Mouse (Mus musculus) midbrain, embryonic 13.5 days (tissue): ENCODE results near the gene Syt16. TPM values are rescaled to one million over a fixed set of nuclear protein-coding genes. Genes with fewer than 3 reads are reported as not detected.
A peak's percentile ranks its signal among the peaks of the same experiment; 100 is the strongest.

Source experiments
- ATAC-seq: fragments of 200-750 bp; cut with Nextera tagmentation; 2 replicates; pipeline ENCODE4 v1.8.0; 2017; ENCODE audit warnings: mild to moderate bottlenecking, moderate TSS enrichment, moderate library complexity
- H3K27ac ChIP-seq: fragments of 300-500 bp; sonication (generic); 2 replicates; pipeline ENCODE4 v1.5.1; 2015; ENCODE audit warnings: inconsistent platforms, mild to moderate bottlenecking, moderate library complexity
- H3K27me3 ChIP-seq: fragments of 300-500 bp; sonication (generic); 2 replicates; pipeline ENCODE4 v1.6.1; 2015; ENCODE audit warnings: mild to moderate bottlenecking, inconsistent platforms
- H3K36me3 ChIP-seq: fragments of 300-500 bp; sonication (generic); 2 replicates; pipeline ENCODE4 v1.6.1; 2015; ENCODE audit warnings: mild to moderate bottlenecking, inconsistent platforms
- H3K4me1 ChIP-seq: fragments of 300-500 bp; sonication (generic); replicated peaks from 2 replicates; pipeline ENCODE4 v1.6.1; 2015; ENCODE audit warnings: inconsistent platforms
- H3K4me2 ChIP-seq: fragments of 300-500 bp; sonication (generic); replicated peaks from 2 replicates; pipeline ENCODE4 v1.6.1; 2015; ENCODE audit warnings: moderate library complexity, mild to moderate bottlenecking, inconsistent platforms
- H3K4me3 ChIP-seq: fragments of 300-500 bp; sonication (generic); replicated peaks from 2 replicates; pipeline ENCODE4 v1.5.1; 2015; ENCODE audit warnings: mild to moderate bottlenecking, inconsistent platforms
- H3K9ac ChIP-seq: fragments of 300-500 bp; sonication (generic); replicated peaks from 2 replicates; pipeline ENCODE4 v1.6.1; 2015; ENCODE audit warnings: mild to moderate bottlenecking, inconsistent platforms
- H3K9me3 ChIP-seq: fragments of 300-500 bp; sonication (generic); 2 replicates; pipeline ENCODE4 v1.6.1; 2016; ENCODE audit warnings: mild to moderate bottlenecking, inconsistent platforms
- WGBS: fragments of 180-500 bp; shearing (Covaris S2); methylation state at CpG from one replicate; pipeline ENCODE4 v1.1.7; 2015; 5-methylcytosine and 5-hydroxymethylcytosine counted together
- polyA plus RNA-seq: library from polyadenylated mRNA; unstranded; fragments of >200 nt; fragmentation: Nextera tagmentation; extraction: Ambion mirVana; gene quantifications from 2 replicates; pipeline ENCODE4 v1.2.1, GENCODE M21; 2015

The Syt16 gene
- polyA plus RNA-seq, 1 experiment from 2014 or later = 45.2 TPM

DNA sequence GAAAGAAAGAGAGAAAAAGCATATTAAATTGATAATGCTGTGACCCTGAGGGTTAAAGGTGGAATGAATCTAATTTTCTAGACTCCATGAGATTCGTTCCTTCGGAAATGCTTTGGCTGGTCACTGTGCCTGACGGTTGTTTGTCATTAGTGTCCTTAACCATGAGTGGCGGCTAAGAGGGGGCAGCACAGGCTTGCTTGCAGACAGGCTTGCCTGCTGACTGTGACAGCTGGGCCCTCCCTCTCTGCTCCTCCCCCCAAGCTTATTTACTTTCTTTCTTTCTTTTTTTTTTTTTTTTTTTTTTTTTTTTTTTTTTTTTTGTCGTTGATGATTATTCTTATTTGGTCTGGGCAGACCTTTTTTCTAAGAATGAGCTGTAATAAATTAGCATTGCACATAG is 298.9 kb downstream of the Syt16 start:
- ATAC-seq = no peak
- no peak overlapping the region for H3K9ac ChIP-seq
- no peak overlapping the region for H3K27ac ChIP-seq
- 45% methylated on average over 5 of the region's 5 CpGs for WGBS
- H3K9me3 ChIP-seq = no peaks in the 10 kb centered on the region
- 0 out of 2 replicates have a peak, but pooled peaks cover 3% of the 10 kb centered on the region for H3K4me1 ChIP-seq
- no peaks in the 10 kb centered on the region for H3K36me3 ChIP-seq
- no peaks in the 10 kb centered on the region for H3K27me3 ChIP-seq
- H3K4me3 ChIP-seq = no peak overlapping the region
- H3K4me2 ChIP-seq = no peak overlapping the region

DNA sequence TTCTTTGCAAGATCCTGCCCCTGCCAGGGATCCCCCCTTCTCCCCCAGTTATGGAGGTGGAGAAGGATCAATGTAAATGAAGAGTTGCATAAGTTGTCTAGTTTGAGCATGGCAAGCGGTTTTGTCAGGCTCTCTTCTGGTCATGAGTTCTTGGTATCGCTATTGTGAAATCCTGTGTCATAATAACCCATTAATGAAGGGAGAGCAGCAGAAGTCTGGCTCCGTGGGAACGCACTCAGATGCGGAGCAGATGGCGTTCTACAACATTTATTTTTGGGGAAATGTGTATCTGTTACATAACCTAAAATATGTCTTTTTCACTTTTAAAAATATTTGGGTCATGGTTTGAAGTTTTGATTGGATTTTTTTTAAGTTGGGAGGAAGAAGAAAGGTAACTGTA is 304.1 kb downstream of the Syt16 start:
- H3K27ac ChIP-seq = no peak overlapping the region
- 89% methylated on average over 6 of the region's 6 CpGs for WGBS
- ATAC-seq = no peak
- H3K27me3 ChIP-seq = no peaks in the 10 kb centered on the region
- no peak overlapping the region for H3K4me3 ChIP-seq
- no peaks in the 10 kb centered on the region for H3K36me3 ChIP-seq
- peaks cover 4% of the 10 kb centered on the region; the same call in 1 of the 2 replicates for H3K4me1 ChIP-seq
- H3K4me2 ChIP-seq = no peak overlapping the region
- no peak overlapping the region for H3K9ac ChIP-seq
- H3K9me3 ChIP-seq = no peaks in the 10 kb centered on the region

DNA sequence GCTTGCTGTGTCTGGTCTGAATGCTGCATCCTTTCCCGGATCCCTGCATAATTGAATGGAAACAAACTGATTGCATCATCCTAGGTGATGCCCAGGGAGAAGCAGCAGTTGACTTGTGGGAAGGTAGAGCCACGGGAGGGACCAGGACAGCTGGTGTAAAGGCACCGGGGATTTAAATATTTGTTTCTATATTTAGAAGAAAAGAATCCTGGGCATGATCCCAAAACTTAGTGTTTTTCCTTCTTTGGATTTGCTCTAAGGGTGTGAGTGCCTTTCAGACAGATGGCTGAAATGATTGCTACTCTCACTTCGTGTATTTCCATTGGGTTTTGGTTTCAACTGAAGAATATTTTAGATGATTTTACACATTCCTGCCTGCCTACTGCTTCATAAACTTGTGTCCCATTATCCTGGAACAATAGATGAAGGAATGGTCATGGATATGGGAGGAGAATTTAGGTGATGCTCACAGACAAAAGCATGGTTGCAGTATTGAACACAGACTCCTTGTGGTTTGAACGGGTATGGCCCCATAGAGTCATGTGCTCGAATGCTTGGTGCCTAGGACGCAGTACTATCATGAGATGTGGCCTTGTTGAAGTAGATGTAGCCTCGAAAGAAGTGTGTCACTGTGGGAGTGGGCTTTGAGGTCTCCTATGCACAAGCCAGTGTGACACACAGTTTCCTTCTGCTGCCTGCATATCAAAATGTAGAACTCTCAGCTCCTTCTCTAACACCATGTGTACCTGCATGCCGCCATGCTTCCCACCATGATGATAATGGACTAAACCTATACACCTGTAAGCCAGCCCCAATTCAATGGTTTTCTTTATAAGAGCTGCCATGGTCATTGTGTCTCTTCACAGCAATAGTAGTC is 306.2 kb downstream of the Syt16 start:
- Histone ChIP-seq H3K4me1 (peaks cover 4% of the 10 kb centered on the region; the same call in 1 of the 2 replicates), H3K4me3 (no peak overlapping the region), H3K27ac (no peak overlapping the region), H3K36me3 (no peaks in the 10 kb centered on the region), H3K9ac (no peak overlapping the region), H3K27me3 (no peaks in the 10 kb centered on the region), H3K4me2 (no peak overlapping the region), H3K9me3 (no peaks in the 10 kb centered on the region)
- WGBS = 71% methylated on average over 9 of the region's 9 CpGs
- ATAC-seq = 0 out of 2 replicates have a peak, but pooled peaks have one; percentile 30

DNA sequence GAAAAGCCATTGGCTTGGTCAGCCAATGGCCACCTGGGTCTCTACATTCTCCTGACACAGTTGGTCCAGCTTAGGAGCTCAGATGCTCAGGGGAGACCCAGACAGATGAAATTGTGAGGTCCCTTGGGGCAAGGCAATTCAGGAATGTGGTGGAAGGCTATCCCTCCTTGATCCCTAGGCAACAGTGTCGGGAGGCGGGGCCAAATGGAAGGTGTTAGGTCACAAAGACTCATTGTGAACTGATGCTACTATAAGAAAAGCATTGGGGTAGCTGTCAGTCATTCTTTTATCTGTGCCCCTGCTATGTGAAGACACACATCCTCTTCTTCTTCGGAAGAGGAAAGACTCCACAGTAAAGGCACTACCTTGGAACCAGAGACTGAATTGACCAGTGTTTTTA is 315.1 kb downstream of the Syt16 start:
- no peaks in the 10 kb centered on the region for H3K9me3 ChIP-seq
- H3K27me3 ChIP-seq = no peaks in the 10 kb centered on the region
- WGBS = 80% methylated on average over 3 of the region's 3 CpGs
- H3K9ac ChIP-seq = no peak overlapping the region
- H3K4me1 ChIP-seq = 0 out of 2 replicates have a peak, but pooled peaks cover 2% of the 10 kb centered on the region
- H3K36me3 ChIP-seq = no peaks in the 10 kb centered on the region
- H3K27ac ChIP-seq = no peak overlapping the region
- H3K4me2 ChIP-seq = no peak overlapping the region
- no peak overlapping the region for H3K4me3 ChIP-seq
- ATAC-seq = no peak

DNA sequence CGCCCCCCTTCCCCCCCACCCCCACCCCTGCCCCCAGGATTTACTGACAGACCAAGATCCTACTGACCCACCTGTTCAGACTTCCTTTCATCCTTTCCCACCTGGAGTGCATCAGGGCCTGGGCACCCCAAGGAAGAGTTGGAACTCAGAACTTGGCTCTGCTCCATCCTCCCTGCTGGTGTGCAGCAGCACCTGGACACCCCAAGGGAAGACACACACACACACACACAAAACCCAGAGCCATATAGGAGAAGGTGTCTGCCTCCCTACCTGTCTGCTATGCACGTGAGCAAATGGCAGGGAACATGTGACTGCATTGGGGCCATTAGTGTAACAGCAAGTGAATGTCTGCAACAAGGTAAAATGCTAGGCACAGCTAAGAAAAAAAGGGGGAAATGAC is 317.8 kb downstream of the Syt16 start:
- Histone ChIP-seq H3K36me3 (no peaks in the 10 kb centered on the region), H3K4me1 (0 out of 2 replicates have a peak, but pooled peaks cover 2% of the 10 kb centered on the region), H3K4me2 (no peak overlapping the region), H3K4me3 (no peak overlapping the region), H3K9ac (no peak overlapping the region), H3K27ac (no peak overlapping the region), H3K27me3 (no peaks in the 10 kb centered on the region), H3K9me3 (no peaks in the 10 kb centered on the region)
- no peak for ATAC-seq
- WGBS = 57% methylated on average over 2 of the region's 2 CpGs

DNA sequence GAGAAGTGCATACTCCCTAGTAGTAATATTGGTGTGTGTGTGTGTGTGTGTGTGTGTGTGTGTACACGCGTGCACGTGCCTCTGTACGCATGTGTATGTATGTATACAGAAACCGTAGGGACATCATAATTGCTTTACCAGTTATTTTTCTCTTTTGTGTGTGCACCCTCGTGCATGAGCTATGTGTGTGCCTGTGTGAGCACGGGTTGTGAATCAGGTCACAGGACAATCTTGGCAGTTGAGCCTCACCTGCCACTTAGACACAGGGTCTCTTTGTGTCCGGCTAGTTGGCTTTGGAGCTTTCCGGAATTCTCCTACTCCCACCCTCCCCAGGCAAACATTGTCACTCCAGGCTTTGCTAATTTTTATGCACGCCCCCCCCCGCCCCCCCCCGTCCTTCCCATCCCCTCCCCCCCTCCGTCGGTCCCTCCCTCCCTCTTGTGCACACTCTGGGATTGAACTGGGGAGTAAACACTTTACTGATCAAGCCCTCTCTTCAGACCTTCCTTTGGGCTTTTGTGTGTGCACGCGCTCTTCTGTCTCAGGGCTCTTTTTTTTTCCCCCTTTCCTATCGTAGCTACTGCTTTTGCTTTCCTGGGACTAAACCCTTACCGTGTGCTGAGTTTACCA is 319.0 kb downstream of the Syt16 start, which contains the start of gene Gm11042:
Gm11042 (minus strand) TSS at position 51 of the 630 bp plus-strand sequence.
- peak; percentile 80 for ATAC-seq
- no peaks in the 10 kb centered on the region for H3K27me3 ChIP-seq
- no peaks in the 10 kb centered on the region for H3K9me3 ChIP-seq
- 27% methylated on average over 18 of the region's 18 CpGs for WGBS
- no peaks in the 10 kb centered on the region for H3K36me3 ChIP-seq
- peak within 1 kb of the TSS; percentile 89 for H3K27ac ChIP-seq
- H3K4me1 ChIP-seq = 0 out of 2 replicates have a peak, but pooled peaks cover 2% of the 10 kb centered on the region
- peak within 1 kb of the TSS; percentile 48 for H3K4me3 ChIP-seq
- peak within 1 kb of the TSS; percentile 62 for H3K4me2 ChIP-seq
- peak within 1 kb of the TSS; percentile 67 for H3K9ac ChIP-seq

DNA sequence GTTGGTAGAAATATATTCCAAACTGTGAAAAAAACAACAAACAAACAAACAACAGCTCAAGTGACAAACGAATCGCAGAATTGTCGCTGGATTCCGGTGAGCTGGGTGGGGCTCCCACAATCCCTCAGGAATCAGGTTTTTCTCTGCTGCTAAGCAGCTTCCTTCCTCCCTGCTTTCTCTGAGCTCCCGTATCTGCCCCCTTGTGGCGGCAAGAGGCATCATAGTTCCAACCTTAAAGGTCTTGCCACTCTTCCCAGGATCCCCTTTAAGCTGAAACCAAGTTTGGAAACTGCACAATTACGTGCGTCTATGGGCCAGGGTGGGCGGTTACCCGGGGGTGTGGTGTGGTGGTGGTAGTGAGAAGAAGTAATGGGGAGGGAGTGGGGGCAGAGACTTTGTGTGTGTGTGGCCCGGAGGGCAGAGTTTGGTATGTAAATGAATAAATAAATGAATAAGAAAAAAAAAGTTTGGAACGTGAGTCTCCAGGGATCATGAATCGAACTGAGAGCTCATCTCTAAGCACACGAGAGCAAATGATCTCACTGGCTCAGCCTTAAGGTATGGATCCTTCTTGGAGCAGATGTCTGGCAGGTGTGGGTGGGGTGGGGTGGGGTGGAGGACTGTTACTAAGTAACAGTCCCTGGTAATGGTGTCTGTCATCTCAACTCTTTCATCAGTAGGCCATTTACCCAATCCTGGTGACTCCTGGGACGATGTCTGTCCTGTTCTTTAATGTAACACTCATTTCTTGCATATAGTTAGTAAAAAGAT is 319.7 kb downstream of the Syt16 start:
- no peaks in the 10 kb centered on the region for H3K27me3 ChIP-seq
- 0 out of 2 replicates have a peak, but pooled peaks cover 2% of the 10 kb centered on the region for H3K4me1 ChIP-seq
- H3K4me3 ChIP-seq = peak overlapping the region; percentile 48
- H3K4me2 ChIP-seq = peak overlapping the region; percentile 62
- H3K9me3 ChIP-seq = no peaks in the 10 kb centered on the region
- H3K9ac ChIP-seq = peak overlapping the region; percentile 67
- ATAC-seq = peak; percentile 87
- no peaks in the 10 kb centered on the region for H3K36me3 ChIP-seq
- 17% methylated on average over 15 of the region's 15 CpGs for WGBS
- H3K27ac ChIP-seq = peak overlapping the region; percentile 89

DNA sequence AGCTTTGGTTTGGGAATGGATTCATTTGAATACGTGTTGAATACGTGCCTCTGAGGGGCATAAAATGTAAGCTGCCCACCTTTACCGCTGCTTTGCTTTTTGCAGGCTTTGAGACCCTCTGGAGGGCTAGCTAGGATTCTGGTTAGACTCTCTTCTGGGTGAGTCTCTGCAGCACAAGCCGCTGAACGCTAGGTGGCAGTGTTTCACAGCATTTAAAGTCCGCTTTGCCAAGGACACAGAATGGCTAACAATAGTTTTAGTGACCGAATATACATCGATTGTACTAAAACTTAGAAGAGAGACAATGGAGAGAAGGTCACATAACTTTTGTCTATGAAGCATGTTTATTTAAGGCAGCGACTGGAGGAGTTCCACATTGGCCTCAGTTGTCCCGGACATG is 322.9 kb downstream of the Syt16 start:
- 14% methylated on average over 10 of the region's 10 CpGs for WGBS

DNA sequence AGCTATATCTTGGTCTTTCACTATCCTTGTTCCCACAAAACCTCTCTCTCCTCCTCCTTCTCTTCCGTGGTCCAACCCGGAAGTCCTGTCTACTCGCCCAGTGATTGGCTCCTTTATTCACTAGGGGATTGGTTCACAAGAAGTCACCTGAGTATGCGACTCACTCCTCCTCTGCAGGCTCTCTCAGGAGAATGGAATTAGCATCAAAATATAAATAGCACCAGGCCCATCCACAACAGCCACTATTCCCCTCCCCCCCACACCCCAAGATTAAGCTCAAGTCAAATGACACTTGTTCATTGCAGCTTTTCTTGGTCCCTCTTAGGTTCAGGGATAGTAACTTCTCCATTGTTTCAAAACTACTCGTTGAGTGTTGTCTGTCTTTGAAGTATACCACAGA is 324.5 kb downstream of the Syt16 start:
- no peak for ATAC-seq
- no peaks in the 10 kb centered on the region for H3K9me3 ChIP-seq
- 86% methylated on average over 5 of the region's 5 CpGs for WGBS
- no peaks in the 10 kb centered on the region for H3K27me3 ChIP-seq
- H3K4me2 ChIP-seq = no peak overlapping the region
- no peak overlapping the region for H3K4me3 ChIP-seq
- H3K9ac ChIP-seq = no peak overlapping the region
- H3K4me1 ChIP-seq = no peaks in the 10 kb centered on the region
- no peaks in the 10 kb centered on the region for H3K36me3 ChIP-seq
- no peak overlapping the region for H3K27ac ChIP-seq

More for the DNA sequence above, 322.9 kb downstream of the Syt16 start:
- Histone ChIP-seq H3K36me3 (no peaks in the 10 kb centered on the region), H3K4me1 (0 out of 2 replicates have a peak, but pooled peaks cover 2% of the 10 kb centered on the region), H3K27me3 (no peaks in the 10 kb centered on the region), H3K4me2 (no peak overlapping the region), H3K27ac (no peak overlapping the region), H3K9me3 (no peaks in the 10 kb centered on the region), H3K4me3 (no peak overlapping the region), H3K9ac (no peak overlapping the region)
- no peak for ATAC-seq
